Mouse (Mus musculus) ES-E14 (cell line): Measurements from ENCODE around the gene Gm17581.

ENCODE experiments used
- HCFC1 ChIP-seq: IDR thresholded peaks from 2 replicates; pipeline ENCODE4 v1.6.1; 2012; ENCODE audit warnings: low read length, inconsistent platforms, borderline replicate concordance; ENCODE audit not compliant: insufficient read depth
- MAFK ChIP-seq: IDR thresholded peaks from 2 replicates; pipeline ENCODE4 v1.6.1; 2014; ENCODE audit warnings: mild to moderate bottlenecking, low read depth, low read length, inconsistent platforms; ENCODE audit not compliant: insufficient read depth

GRCm38 (mm10) chr2:155693136-155693535 lies 42.5 kb downstream of the Gm17581 start:
- TF ChIP-seq HCFC1 (no peak), MAFK (no peak)
